Mouse (Mus musculus) embryonic fibroblast, embryonic 13.5 days (primary cell): ENCODE results near the gene Gm1043. TPM values are rescaled to one million over a fixed set of nuclear protein-coding genes. Genes with fewer than 3 reads are reported as not detected.

Source experiments
- H3K27ac ChIP-seq: 2 replicates; pipeline ENCODE4 v1.5.1; 2012; ENCODE audit warnings: low read length, control low read depth, inconsistent platforms; ENCODE audit not compliant: insufficient read depth
- H3K4me1 ChIP-seq: 2 replicates; pipeline ENCODE4 v1.6.1; 2011; ENCODE audit warnings: low read length; ENCODE audit not compliant: control insufficient read depth, insufficient read depth
- H3K4me3 ChIP-seq: 2 replicates; pipeline ENCODE4 v1.5.1; 2011; ENCODE audit warnings: mild to moderate bottlenecking, control low read depth, low read length; ENCODE audit not compliant: insufficient read depth
- CTCF ChIP-seq: IDR thresholded peaks from 2 replicates; pipeline ENCODE4 v1.5.1; 2011; ENCODE audit warnings: mild to moderate bottlenecking, control low read depth, low read length, moderate library complexity, borderline replicate concordance; ENCODE audit not compliant: insufficient read depth
- POLR2A ChIP-seq: IDR thresholded peaks from 2 replicates; pipeline ENCODE4 v1.6.1; 2011; ENCODE audit warnings: low read depth, mild to moderate bottlenecking, control low read depth, low read length, moderate library complexity
- polyA plus RNA-seq: library from polyadenylated mRNA; stranded (reverse); fragments of >200 nt; gene quantifications from 2 replicates; pipeline ENCODE4 v1.2.4, GENCODE M21; 2011; ENCODE audit warnings: low read depth; ENCODE audit not compliant: missing spikeins, insufficient read length

The Gm1043 gene
- polyA plus RNA-seq, 1 experiment, result not detected

DNA sequence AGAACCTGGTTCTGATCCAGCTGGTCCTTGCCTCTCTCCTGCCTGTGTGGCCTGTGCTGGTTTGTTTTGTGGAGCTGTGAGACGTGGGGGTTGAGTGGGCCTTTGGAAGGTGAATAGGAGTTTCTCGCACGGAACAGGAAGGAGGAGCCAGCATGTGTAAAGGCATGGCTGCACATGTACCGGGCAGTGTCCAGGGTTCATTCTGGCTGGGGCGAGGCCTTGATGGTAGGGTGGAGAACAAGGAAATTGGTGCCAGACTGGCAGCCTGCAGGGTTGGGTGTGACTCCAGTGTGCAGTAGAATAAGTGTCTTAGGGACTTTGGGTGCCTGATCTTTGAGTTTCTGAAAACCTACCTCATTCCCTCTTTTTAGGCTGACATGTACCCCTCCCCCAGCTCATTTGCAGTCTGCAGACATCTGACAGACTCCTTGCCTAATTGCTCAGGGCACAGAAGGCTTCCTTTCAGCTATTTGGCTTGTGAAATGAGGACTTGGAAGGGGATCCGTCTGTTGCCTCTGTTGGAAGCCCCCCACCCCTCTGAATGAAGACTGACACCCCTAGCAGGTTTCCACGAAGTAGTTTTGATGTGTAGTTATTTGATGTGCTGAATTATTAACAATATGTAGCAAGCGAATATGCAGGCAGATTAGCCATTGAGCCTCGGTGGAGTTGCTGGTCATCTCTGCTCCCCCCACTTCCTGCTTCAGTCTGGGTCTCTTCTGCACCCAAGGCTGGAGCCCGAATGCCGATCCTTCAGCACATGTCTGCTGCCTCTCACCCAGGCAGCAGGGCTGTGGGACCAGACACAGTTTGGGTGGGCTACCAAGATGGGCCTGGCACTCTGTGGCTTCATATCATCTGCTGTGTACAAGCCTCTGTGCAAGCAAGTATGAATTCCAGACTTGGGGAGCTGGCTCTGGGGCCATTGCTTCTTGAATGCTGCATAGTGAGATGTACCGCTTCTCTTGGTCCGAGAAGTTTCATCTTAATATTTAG, 20.4 kb upstream of the Gm1043 start:
- H3K4me1 ChIP-seq, result no peaks in the 10 kb centered on the region
- no peak overlapping the region for H3K4me3 ChIP-seq
- no peak for TF ChIP-seq POLR2A
- TF ChIP-seq CTCF, result no peak
- H3K27ac ChIP-seq, result no peak overlapping the region

- Histone ChIP-seq H3K4me1 (no peaks in the 10 kb centered on the region), H3K27ac (no peak overlapping the region), H3K4me3 (no peak overlapping the region)
- TF ChIP-seq POLR2A, result no peak
- TF ChIP-seq CTCF, result no peak
Observed at GRCm38 (mm10) chr5:37066703-37067568, 18.2 kb upstream of the Gm1043 start.

DNA sequence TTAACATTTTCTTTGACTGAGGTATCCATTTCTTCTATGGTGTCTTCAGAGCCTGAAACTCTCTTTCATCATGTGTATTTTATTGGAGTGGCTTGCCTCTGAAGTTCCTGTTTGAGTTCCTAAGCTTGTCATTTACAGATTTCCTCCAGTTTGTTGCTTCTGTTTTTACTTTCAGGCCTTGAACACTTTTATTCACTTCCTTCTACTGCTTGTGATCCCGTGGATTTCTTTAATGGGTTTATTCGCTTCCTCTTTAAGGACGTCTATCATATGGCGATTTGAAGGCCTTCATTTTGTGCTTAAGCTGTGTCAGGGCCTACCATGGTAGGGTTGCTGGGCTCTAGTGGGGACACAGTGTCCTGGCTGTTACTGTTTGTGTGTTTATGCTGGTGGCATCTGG, 11.5 kb upstream of the Gm1043 start:
- H3K4me1 ChIP-seq, result no peaks in the 10 kb centered on the region
- no peak for TF ChIP-seq POLR2A
- H3K4me3 ChIP-seq, result no peak overlapping the region
- H3K27ac ChIP-seq, result no peak overlapping the region

GRCm38 (mm10) chr5:37076692-37077329, 8.4 kb upstream of the Gm1043 start:
- Histone ChIP-seq H3K4me1 (no peaks in the 10 kb centered on the region), H3K4me3 (no peak overlapping the region), H3K27ac (no peak overlapping the region)
- TF ChIP-seq POLR2A (no peak), CTCF (no peak)

- TF ChIP-seq CTCF, result no peak
- TF ChIP-seq POLR2A, result no peak
- Histone ChIP-seq H3K27ac (no peak overlapping the region), H3K4me1 (no peaks in the 10 kb centered on the region), H3K4me3 (no peak overlapping the region)
Observed at GRCm38 (mm10) chr5:37077330-37077698, 7.9 kb upstream of the Gm1043 start.

DNA sequence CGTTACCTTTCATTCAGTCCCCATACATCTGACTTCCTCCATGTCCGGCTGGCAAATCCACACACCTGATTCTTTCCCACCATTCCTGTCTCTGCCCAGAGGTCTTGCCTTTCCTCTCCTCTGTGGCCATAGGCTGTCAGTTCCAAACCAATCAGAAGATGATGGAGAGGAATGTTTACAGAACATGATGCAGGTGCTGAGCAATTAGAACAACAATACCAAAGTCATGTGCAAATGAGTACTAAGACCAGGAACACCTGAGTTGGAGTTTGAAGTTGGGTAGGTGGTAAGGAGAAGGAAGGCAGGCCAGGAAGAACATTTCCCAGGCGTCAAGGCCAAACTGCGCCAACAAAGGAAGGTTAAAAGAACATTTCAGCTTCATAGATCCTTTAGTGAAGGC, 5.7 kb upstream of the Gm1043 start:
- no peak for TF ChIP-seq POLR2A
- TF ChIP-seq CTCF, result no peak
- Histone ChIP-seq H3K27ac (no peak overlapping the region), H3K4me1 (no peaks in the 10 kb centered on the region), H3K4me3 (no peak overlapping the region)

GRCm38 (mm10) chr5:37080601-37081000, 4.6 kb upstream of the Gm1043 start:
- Histone ChIP-seq H3K4me1 (no peaks in the 10 kb centered on the region), H3K27ac (no peak overlapping the region), H3K4me3 (no peak overlapping the region)
- no peak for TF ChIP-seq POLR2A
- no peak for TF ChIP-seq CTCF

DNA sequence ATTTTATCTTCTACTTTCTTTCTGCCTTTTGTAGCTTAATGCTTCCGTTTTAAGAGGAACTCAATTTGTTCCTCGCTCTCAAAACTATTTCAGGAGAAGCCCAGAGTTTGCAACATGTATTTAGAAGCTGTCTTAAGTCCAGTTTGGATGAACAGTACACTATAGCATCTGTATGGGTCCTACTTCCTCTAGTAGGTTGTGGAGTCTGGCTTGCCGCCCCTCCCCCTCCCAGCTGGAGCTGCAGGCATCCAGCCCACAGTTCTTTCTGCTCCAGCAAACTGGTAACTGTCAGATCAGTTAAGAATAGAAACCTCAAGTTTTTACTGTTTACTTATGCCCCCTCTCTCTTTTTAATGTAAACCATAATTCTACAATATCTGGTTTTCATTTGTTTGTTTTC, 2.8 kb upstream of the Gm1043 start:
- Histone ChIP-seq H3K27ac (no peak overlapping the region), H3K4me3 (no peak overlapping the region), H3K4me1 (no peaks in the 10 kb centered on the region)
- no peak for TF ChIP-seq CTCF
- TF ChIP-seq POLR2A, result no peak

- no peak overlapping the region for H3K4me3 ChIP-seq
- no peak overlapping the region for H3K27ac ChIP-seq
- no peaks in the 10 kb centered on the region for H3K4me1 ChIP-seq
- TF ChIP-seq CTCF (no peak), POLR2A (no peak)
Observed at GRCm38 (mm10) chr5:37083209-37083770, 1.9 kb upstream of the Gm1043 start.
